Mouse (Mus musculus): ENCODE results near the gene Satb2. TPM values are rescaled to one million over a fixed set of nuclear protein-coding genes. Genes with fewer than 3 reads are reported as not detected.

The Satb2 gene
- total and polyA plus RNA-seq, 3 experiments: 0.38 TPM; not detected in 2

DNA sequence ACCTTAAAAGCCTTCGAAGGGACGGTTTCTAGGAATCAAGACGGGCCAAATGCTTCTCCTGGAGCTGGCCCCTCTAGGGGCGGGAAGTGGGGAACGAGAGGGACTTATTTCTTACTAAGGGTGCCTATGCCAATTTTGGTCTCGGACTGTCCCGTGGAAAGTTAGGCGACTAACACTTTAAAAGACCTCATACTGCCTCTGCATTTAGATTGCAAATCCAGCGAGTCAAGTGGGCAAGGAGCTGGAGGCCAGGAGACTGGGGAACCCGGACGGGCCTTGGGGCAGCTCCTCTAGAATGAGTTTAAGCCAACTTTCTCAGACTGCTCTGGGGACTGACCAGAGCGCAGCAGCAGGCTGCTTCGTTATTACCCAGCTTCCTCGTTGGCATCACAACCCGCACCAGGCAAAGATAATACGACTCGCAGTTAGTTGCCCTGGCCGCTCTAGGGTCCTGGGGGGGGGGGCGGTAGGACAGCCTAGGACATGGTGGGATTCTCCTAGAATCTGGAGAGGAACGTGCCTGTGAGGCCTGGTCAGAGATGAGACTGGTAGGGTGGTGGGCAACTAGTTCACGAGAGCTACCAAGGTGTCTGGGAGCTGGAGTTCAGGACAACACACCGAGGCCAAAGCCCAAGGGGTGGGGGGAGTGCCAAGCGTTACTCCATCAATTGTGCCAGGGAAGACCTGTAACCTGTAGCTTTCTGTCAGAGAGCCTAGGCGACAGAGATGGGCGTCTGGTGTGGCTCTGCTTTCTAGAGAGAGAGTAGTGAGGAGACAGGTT lies 2.2 kb downstream of the Satb2 start:
- H3K4me1 ChIP-seq (ENCODE audit: insufficient read depth, low read depth, low read length): no peaks in the 10 kb centered on the region
- no peak for TF ChIP-seq GATA1 (IDR thresholded peaks at IDR 0.05; ENCODE audit: borderline replicate concordance, low read length)
- no peak for TF ChIP-seq TAL1 (conservative IDR thresholded peaks at IDR 0.05; ENCODE audit: low read depth, low read length)
- TF ChIP-seq GATA2 (IDR thresholded peaks at IDR 0.05; ENCODE audit: borderline replicate concordance, low read depth, low read length): no peak
- TF ChIP-seq CTCF (IDR thresholded peaks at IDR 0.05; ENCODE audit: low read depth, low read length): no peak
- TF ChIP-seq POLR2AphosphoS5 (IDR thresholded peaks at IDR 0.05; ENCODE audit: insufficient replicate concordance, low read depth, low read length): no peak
- peaks cover 72% of the 10 kb centered on the region for H3K9me3 ChIP-seq (replicated peaks)
- ATAC-seq (ENCODE audit: extremely low read depth, insufficient number of reproducible peaks, low FRiP score, poor library complexity, severe bottlenecking) (no peak), DNase-seq (ENCODE audit: low spot score) (no peak)
- no peaks in the 10 kb centered on the region for H3K36me3 ChIP-seq (replicated peaks)
- H3K4me3 ChIP-seq (ENCODE audit: low read depth, low read length): no peak overlapping the region
- H3K27me3 ChIP-seq (ENCODE audit: insufficient read depth, low read length): no peaks in the 10 kb centered on the region; the same call in 1 of the 2 replicates

GRCm38 (mm10) chr1:56975546-56975945 lies 2.9 kb downstream of the Satb2 start:
- TF ChIP-seq GATA2 (IDR thresholded peaks at IDR 0.05; ENCODE audit: borderline replicate concordance, low read depth, low read length) (no peak), GATA1 (IDR thresholded peaks at IDR 0.05; ENCODE audit: borderline replicate concordance, low read length) (no peak), POLR2AphosphoS5 (IDR thresholded peaks at IDR 0.05; ENCODE audit: insufficient replicate concordance, low read depth, low read length) (no peak), TAL1 (conservative IDR thresholded peaks at IDR 0.05; ENCODE audit: low read depth, low read length) (no peak), CTCF (IDR thresholded peaks at IDR 0.05; ENCODE audit: low read depth, low read length) (no peak)
- Histone ChIP-seq H3K9me3 (replicated peaks) (peaks cover 72% of the 10 kb centered on the region), H3K4me1 (ENCODE audit: insufficient read depth, low read depth, low read length) (no peaks in the 10 kb centered on the region), H3K4me3 (ENCODE audit: low read depth, low read length) (no peak overlapping the region; the same call in 1 of the 2 replicates), H3K27me3 (ENCODE audit: insufficient read depth, low read length) (no peaks in the 10 kb centered on the region; the same call in 1 of the 2 replicates), H3K36me3 (replicated peaks) (no peaks in the 10 kb centered on the region)
- ATAC-seq (ENCODE audit: extremely low read depth, insufficient number of reproducible peaks, low FRiP score, poor library complexity, severe bottlenecking) (no peak), DNase-seq (ENCODE audit: low spot score) (no peak)

- ATAC-seq (ENCODE audit: extremely low read depth, insufficient number of reproducible peaks, low FRiP score, poor library complexity, severe bottlenecking) (no peak), DNase-seq (ENCODE audit: low spot score) (no peak)
- TF ChIP-seq GATA2 (IDR thresholded peaks at IDR 0.05; ENCODE audit: borderline replicate concordance, low read depth, low read length): no peak
- no peak for TF ChIP-seq TAL1 (conservative IDR thresholded peaks at IDR 0.05; ENCODE audit: low read depth, low read length)
- TF ChIP-seq CTCF (IDR thresholded peaks at IDR 0.05; ENCODE audit: low read depth, low read length): no peak
- Histone ChIP-seq H3K4me1 (ENCODE audit: insufficient read depth, low read depth, low read length) (no peaks in the 10 kb centered on the region), H3K36me3 (replicated peaks) (no peaks in the 10 kb centered on the region), H3K9me3 (replicated peaks) (peaks cover 74% of the 10 kb centered on the region), H3K27me3 (ENCODE audit: insufficient read depth, low read length) (no peaks in the 10 kb centered on the region; the same call in 1 of the 2 replicates), H3K4me3 (ENCODE audit: low read depth, low read length) (no peak overlapping the region)
Measured at GRCm38 (mm10) chr1:56974187-56974586, 4.3 kb downstream of the Satb2 start.

DNA sequence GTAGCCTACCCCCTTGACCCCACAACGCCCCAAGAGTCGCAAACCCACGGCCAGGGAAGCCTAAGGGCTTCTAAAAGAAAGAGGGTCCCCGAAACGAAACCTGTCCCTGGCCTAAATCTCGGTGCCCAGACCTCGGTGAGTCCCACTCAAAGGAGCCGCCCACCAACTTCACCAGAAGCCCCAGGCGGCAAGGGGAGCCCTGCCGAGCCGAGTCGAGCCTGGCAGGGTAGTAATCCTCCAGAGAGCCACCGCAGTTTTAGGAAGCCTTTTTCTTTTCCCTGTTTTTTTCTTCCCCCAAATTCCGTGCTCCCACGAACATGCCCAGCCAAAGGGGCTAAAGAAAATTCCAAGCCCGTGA lies 4.9 kb downstream of the Satb2 start:
- Histone ChIP-seq H3K4me3 (ENCODE audit: low read depth, low read length) (no peak overlapping the region), H3K4me1 (ENCODE audit: insufficient read depth, low read depth, low read length) (no peaks in the 10 kb centered on the region), H3K36me3 (replicated peaks) (no peaks in the 10 kb centered on the region), H3K27me3 (ENCODE audit: insufficient read depth, low read length) (no peaks in the 10 kb centered on the region; the same call in 1 of the 2 replicates), H3K9me3 (replicated peaks) (peaks cover 77% of the 10 kb centered on the region)
- no peak for TF ChIP-seq GATA2 (IDR thresholded peaks at IDR 0.05; ENCODE audit: borderline replicate concordance, low read depth, low read length)
- no peak for TF ChIP-seq POLR2AphosphoS5 (IDR thresholded peaks at IDR 0.05; ENCODE audit: insufficient replicate concordance, low read depth, low read length)
- TF ChIP-seq CTCF (IDR thresholded peaks at IDR 0.05; ENCODE audit: low read depth, low read length): no peak
- no peak for TF ChIP-seq GATA1 (IDR thresholded peaks at IDR 0.05; ENCODE audit: borderline replicate concordance, low read length)
- TF ChIP-seq TAL1 (conservative IDR thresholded peaks at IDR 0.05; ENCODE audit: low read depth, low read length): no peak
- DNase-seq (ENCODE audit: low spot score) (no peak), ATAC-seq (ENCODE audit: extremely low read depth, insufficient number of reproducible peaks, low FRiP score, poor library complexity, severe bottlenecking) (no peak)

- TF ChIP-seq CTCF (IDR thresholded peaks at IDR 0.05; ENCODE audit: low read depth, low read length): no peak
- TF ChIP-seq GATA2 (IDR thresholded peaks at IDR 0.05; ENCODE audit: borderline replicate concordance, low read depth, low read length): no peak
- no peak for TF ChIP-seq GATA1 (IDR thresholded peaks at IDR 0.05; ENCODE audit: borderline replicate concordance, low read length)
- no peak for TF ChIP-seq TAL1 (conservative IDR thresholded peaks at IDR 0.05; ENCODE audit: low read depth, low read length)
- no peak for TF ChIP-seq POLR2AphosphoS5 (IDR thresholded peaks at IDR 0.05; ENCODE audit: insufficient replicate concordance, low read depth, low read length)
- Histone ChIP-seq H3K4me3 (ENCODE audit: low read depth, low read length) (peak overlapping the region; percentile 51; the same call in 1 of the 2 replicates), H3K27me3 (ENCODE audit: insufficient read depth, low read length) (no peaks in the 10 kb centered on the region; the same call in 1 of the 2 replicates), H3K36me3 (replicated peaks) (no peaks in the 10 kb centered on the region), H3K4me1 (ENCODE audit: insufficient read depth, low read depth, low read length) (no peaks in the 10 kb centered on the region), H3K9me3 (replicated peaks) (peaks cover 74% of the 10 kb centered on the region)
- DNase-seq (ENCODE audit: low spot score) (no peak), ATAC-seq (ENCODE audit: extremely low read depth, insufficient number of reproducible peaks, low FRiP score, poor library complexity, severe bottlenecking) (no peak)
Measured at GRCm38 (mm10) chr1:56972950-56973592, 5.4 kb downstream of the Satb2 start.

DNA sequence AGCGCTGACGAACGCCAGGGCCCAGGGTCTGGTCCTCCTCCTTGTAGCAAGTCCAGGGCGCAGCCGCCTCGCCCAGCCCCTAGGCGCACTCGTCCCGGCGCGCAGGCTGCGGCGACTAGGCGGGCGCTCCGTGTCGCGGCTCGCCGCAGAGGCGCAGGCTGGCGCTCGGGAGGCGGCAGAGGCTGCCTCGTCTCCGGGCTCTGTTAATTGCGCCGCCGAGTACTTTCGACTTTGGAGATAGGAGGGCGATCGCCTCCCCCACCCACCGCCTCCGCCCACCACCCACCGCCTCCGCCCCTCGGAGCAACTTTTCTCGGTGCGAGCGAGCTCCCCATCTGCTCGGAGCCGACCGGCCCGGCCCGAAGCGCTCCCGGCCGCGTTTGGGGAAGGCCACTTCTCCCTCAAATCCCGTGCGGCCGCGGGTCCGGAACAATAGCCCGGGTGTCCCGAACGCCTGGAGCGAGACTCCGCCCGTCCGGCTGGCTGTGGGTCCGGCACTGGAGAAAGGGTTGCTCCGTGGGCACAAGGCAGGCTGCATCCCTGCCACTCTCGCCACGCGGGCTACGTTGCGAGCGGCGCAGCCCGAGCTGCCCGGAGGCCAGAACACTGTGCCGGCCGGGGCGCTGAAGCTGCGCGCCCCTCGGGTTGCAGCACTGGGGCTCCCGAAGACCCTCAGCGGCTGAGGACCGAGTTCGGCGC lies 6.0 kb downstream of the Satb2 start:
- Histone ChIP-seq H3K4me3 (ENCODE audit: low read depth, low read length) (peak overlapping the region; percentile 51; the same call in 1 of the 2 replicates), H3K36me3 (replicated peaks) (no peaks in the 10 kb centered on the region)

More for the DNA sequence above, 6.0 kb downstream of the Satb2 start:
- Histone ChIP-seq H3K9me3 (replicated peaks) (peaks cover 67% of the 10 kb centered on the region), H3K27me3 (ENCODE audit: insufficient read depth, low read length) (no peaks in the 10 kb centered on the region; the same call in 1 of the 2 replicates), H3K4me1 (ENCODE audit: insufficient read depth, low read depth, low read length) (no peaks in the 10 kb centered on the region)
- ATAC-seq (ENCODE audit: extremely low read depth, insufficient number of reproducible peaks, low FRiP score, poor library complexity, severe bottlenecking) (no peak), DNase-seq (ENCODE audit: low spot score) (no peak)
- no peak for TF ChIP-seq CTCF (IDR thresholded peaks at IDR 0.05; ENCODE audit: low read depth, low read length)

All from G1E (cell line).